Mouse (Mus musculus) forebrain, embryonic 11.5 days (tissue): ENCODE measurements at regions not wholly inside any gene's neighbourhood (a gene's known extent, or its start where the extent isn't known, plus 50 kb on each side); places are given as distances from the start of the nearest gene placed in this dataset.

ENCODE experiments used
- ATAC-seq: fragments of 200-750 bp; cut with Nextera tagmentation; replicated peaks from 2 replicates; pipeline ENCODE4 v1.8.0; 2017; ENCODE audit warnings: moderate TSS enrichment; ENCODE audit not compliant: low FRiP score
- DNase-seq: peaks from one replicate; pipeline ENCODE4 v3.0.0-alpha.2; 2017; ENCODE audit warnings: low spot score
- H3K27ac ChIP-seq: fragments of 300-500 bp; sonication (generic); 2 replicates; pipeline ENCODE4 v1.5.1; 2014; ENCODE audit warnings: low read depth, low read length
- H3K27me3 ChIP-seq: fragments of 300-500 bp; sonication (generic); 2 replicates; pipeline ENCODE4 v1.6.1; 2014; ENCODE audit warnings: mild to moderate bottlenecking, low read length, mixed read lengths; ENCODE audit not compliant: control insufficient read depth, insufficient read depth
- H3K36me3 ChIP-seq: fragments of 300-500 bp; sonication (generic); 2 replicates; pipeline ENCODE4 v1.6.1; 2014; ENCODE audit warnings: mild to moderate bottlenecking, low read length, moderate library complexity, mixed read lengths; ENCODE audit not compliant: control insufficient read depth, insufficient read depth
- H3K4me1 ChIP-seq: fragments of 300-500 bp; sonication (generic); replicated peaks from 2 replicates; pipeline ENCODE4 v1.6.1; 2014; ENCODE audit warnings: low read length, mixed read lengths; ENCODE audit not compliant: control insufficient read depth, insufficient read depth
- H3K4me2 ChIP-seq: fragments of 300-500 bp; sonication (generic); 2 replicates; pipeline ENCODE4 v1.6.1; 2014; ENCODE audit warnings: low read depth, mild to moderate bottlenecking, low read length, moderate library complexity, mixed read lengths; ENCODE audit not compliant: severe bottlenecking
- H3K4me3 ChIP-seq: fragments of 300-500 bp; sonication (generic); 2 replicates; pipeline ENCODE4 v1.5.1; 2014; ENCODE audit warnings: low read depth, low read length
- H3K9ac ChIP-seq: fragments of 300-500 bp; sonication (generic); 2 replicates; pipeline ENCODE4 v1.6.1; 2014; ENCODE audit warnings: low read length
- H3K9me3 ChIP-seq: fragments of 300-500 bp; sonication (generic); 2 replicates; pipeline ENCODE4 v1.6.1; 2016; ENCODE audit warnings: low read length, mixed read lengths; ENCODE audit not compliant: control insufficient read depth
- WGBS: fragments of 180-500 bp; shearing (Covaris S2); extraction: QIAGEN DNeasy Blood & Tissue Kit; methylation state at CpG from one replicate; pipeline ENCODE4 v1.1.7; 2014; 5-methylcytosine and 5-hydroxymethylcytosine counted together

- ATAC-seq (no peak), DNase-seq (no peak)
- no peak overlapping the region for H3K4me2 ChIP-seq
- H3K4me1 ChIP-seq = no peaks in the 10 kb centered on the region
- H3K9me3 ChIP-seq = no peaks in the 10 kb centered on the region
- H3K27ac ChIP-seq = no peak overlapping the region
- H3K36me3 ChIP-seq = no peaks in the 10 kb centered on the region
- WGBS = 66% methylated on average over 5 of the region's 5 CpGs
- no peaks in the 10 kb centered on the region for H3K27me3 ChIP-seq
- no peak overlapping the region for H3K4me3 ChIP-seq
- no peak overlapping the region for H3K9ac ChIP-seq
These were observed 225.0 kb upstream of the Gm9747 start for GRCm38 (mm10) chr1:82007943-82008342.

GRCm38 (mm10) chr1:82008805-82009204 is 224.1 kb upstream of the Gm9747 start:
- ATAC-seq (no peak), DNase-seq (no peak)
- no peaks in the 10 kb centered on the region for H3K9me3 ChIP-seq
- H3K4me1 ChIP-seq = no peaks in the 10 kb centered on the region
- H3K4me2 ChIP-seq = no peak overlapping the region
- no peak overlapping the region for H3K27ac ChIP-seq
- H3K9ac ChIP-seq = no peak overlapping the region
- H3K27me3 ChIP-seq = no peaks in the 10 kb centered on the region
- H3K4me3 ChIP-seq = no peak overlapping the region
- no peaks in the 10 kb centered on the region for H3K36me3 ChIP-seq
- 83% methylated on average over 4 of the region's 4 CpGs for WGBS

GRCm38 (mm10) chr1:82010995-82011394 is 221.9 kb upstream of the Gm9747 start:
- 74% methylated on average over 1 of the region's 1 CpGs for WGBS
- Histone ChIP-seq H3K9me3 (no peaks in the 10 kb centered on the region), H3K36me3 (no peaks in the 10 kb centered on the region), H3K4me1 (no peaks in the 10 kb centered on the region), H3K4me2 (no peak overlapping the region), H3K27ac (no peak overlapping the region), H3K27me3 (no peaks in the 10 kb centered on the region), H3K9ac (no peak overlapping the region), H3K4me3 (no peak overlapping the region)
- DNase-seq (no peak), ATAC-seq (no peak)

GRCm38 (mm10) chr1:82015341-82015740 is 217.6 kb upstream of the Gm9747 start:
- H3K27me3 ChIP-seq = no peaks in the 10 kb centered on the region
- H3K36me3 ChIP-seq = no peaks in the 10 kb centered on the region
- ATAC-seq = no peak

GRCm38 (mm10) chr1:82018701-82019404 is 214.1 kb upstream of the Gm9747 start:
- ATAC-seq (no peak), DNase-seq (no peak)
- H3K4me1 ChIP-seq = no peaks in the 10 kb centered on the region
- no peaks in the 10 kb centered on the region for H3K27me3 ChIP-seq
- no peak overlapping the region for H3K9ac ChIP-seq
- no peak overlapping the region for H3K4me3 ChIP-seq
- no peaks in the 10 kb centered on the region for H3K9me3 ChIP-seq
- no peaks in the 10 kb centered on the region for H3K36me3 ChIP-seq
- H3K4me2 ChIP-seq = no peak overlapping the region
- 79% methylated on average over 7 of the region's 7 CpGs for WGBS
- no peak overlapping the region for H3K27ac ChIP-seq

More at GRCm38 (mm10) chr1:82015341-82015740, 217.6 kb upstream of the Gm9747 start:
- Histone ChIP-seq H3K9me3 (no peaks in the 10 kb centered on the region), H3K9ac (no peak overlapping the region), H3K4me1 (no peaks in the 10 kb centered on the region), H3K4me3 (no peak overlapping the region), H3K27ac (no peak overlapping the region), H3K4me2 (no peak overlapping the region)
- no peak for DNase-seq

GRCm38 (mm10) chr1:82027761-82028160 is 205.2 kb upstream of the Gm9747 start:
- Histone ChIP-seq H3K36me3 (no peaks in the 10 kb centered on the region), H3K4me1 (no peaks in the 10 kb centered on the region), H3K27me3 (no peaks in the 10 kb centered on the region), H3K9ac (no peak overlapping the region), H3K9me3 (no peaks in the 10 kb centered on the region), H3K27ac (no peak overlapping the region), H3K4me3 (no peak overlapping the region), H3K4me2 (no peak overlapping the region)
- ATAC-seq (no peak), DNase-seq (no peak)

GRCm38 (mm10) chr1:82031130-82031529 is 201.8 kb upstream of the Gm9747 start:
- Histone ChIP-seq H3K4me1 (no peaks in the 10 kb centered on the region), H3K9ac (no peak overlapping the region), H3K4me2 (no peak overlapping the region), H3K27ac (no peak overlapping the region), H3K4me3 (no peak overlapping the region), H3K9me3 (no peaks in the 10 kb centered on the region), H3K36me3 (no peaks in the 10 kb centered on the region), H3K27me3 (no peaks in the 10 kb centered on the region)
- WGBS = 87% methylated on average over 7 of the region's 7 CpGs
- ATAC-seq (no peak), DNase-seq (no peak)

- Histone ChIP-seq H3K4me1 (no peaks in the 10 kb centered on the region), H3K27me3 (no peaks in the 10 kb centered on the region), H3K9me3 (no peaks in the 10 kb centered on the region), H3K4me3 (no peak overlapping the region), H3K4me2 (no peak overlapping the region), H3K27ac (no peak overlapping the region), H3K36me3 (no peaks in the 10 kb centered on the region), H3K9ac (no peak overlapping the region)
- ATAC-seq (no peak), DNase-seq (no peak)
- 91% methylated on average over 1 of the region's 1 CpGs for WGBS
These were observed 200.5 kb upstream of the Gm9747 start for GRCm38 (mm10) chr1:82032410-82032809.

GRCm38 (mm10) chr1:82038171-82038570 is 194.7 kb upstream of the Gm9747 start:
- no peaks in the 10 kb centered on the region for H3K9me3 ChIP-seq
- H3K4me1 ChIP-seq = no peaks in the 10 kb centered on the region
- H3K27me3 ChIP-seq = no peaks in the 10 kb centered on the region
- H3K27ac ChIP-seq = no peak overlapping the region
- H3K4me3 ChIP-seq = no peak overlapping the region
- no peak for ATAC-seq
- no peak overlapping the region for H3K9ac ChIP-seq
- no peaks in the 10 kb centered on the region for H3K36me3 ChIP-seq
- DNase-seq = no peak
- 81% methylated on average over 4 of the region's 4 CpGs for WGBS
- H3K4me2 ChIP-seq = no peak overlapping the region
